ENCODE assay signal across 8 mouse cellular contexts in genomic region chr11:50290486-50291225, GRCm38 (mm10). TPM values are rescaled to one million over a fixed set of nuclear protein-coding genes. Genes with fewer than 3 reads are reported as not detected.
DNase-seq lines count a peak whose midpoint lies in the region; ATAC-seq and TF ChIP-seq lines count a peak whose summit lies in the region.

No protein-coding gene starts in this region.

- 16% methylated on average over 20 of the region's 20 CpGs for WGBS in heart, embryonic 13.5 days
- 12% methylated on average over 20 of the region's 20 CpGs for WGBS in bone marrow, adult 2 months
- 26% methylated on average over 20 of the region's 20 CpGs for WGBS in hindbrain, embryonic 12.5 days
- whole genome bisulfite sequencing in lung, postnatal 0 days = 8% methylated on average over 20 of the region's 20 CpGs

- TF ChIP-seq CTCF in bone marrow, adult 2 months (IDR thresholded peaks at IDR 0.05; ENCODE audit: control insufficient read depth, insufficient read depth, low read length) = no peak
- TF ChIP-seq CTCF in lung, postnatal 0 days (IDR thresholded peaks at IDR 0.05) = no peak

- no peaks in the 10 kb centered on the region for H3K9me3 ChIP-seq in heart, embryonic 13.5 days
- H3K9me3 ChIP-seq in hindbrain, embryonic 12.5 days (replicated peaks) = no peaks in the 10 kb centered on the region
- H3K9me3 ChIP-seq in lung, postnatal 0 days (ENCODE audit: low read length) = no peaks in the 10 kb centered on the region

- no peak for ATAC-seq in heart, embryonic 13.5 days (ENCODE audit: extremely low read depth, insufficient number of reproducible peaks, low FRiP score, low TSS enrichment)
- ATAC-seq in hindbrain, embryonic 12.5 days (ENCODE audit: low FRiP score) = no peak
- ATAC-seq in lung, postnatal 0 days = no peak

- no peak for TF ChIP-seq POLR2A in bone marrow, adult 2 months (IDR thresholded peaks at IDR 0.05; ENCODE audit: borderline replicate concordance, control insufficient read depth, low read depth, low read length)

- intact Hi-C loops in heart, postnatal 14 days (cut with DNase I) = loop anchor here (2.0 kb wide), 2 partner anchors 34 to 74 kb away; partner anchors contain the start of gene Canx

- DNase-seq in heart, postnatal 14 days = no peak
- DNase-seq in lung, postnatal 0 days (ENCODE audit: low spot score) = peak; percentile 83
- no peak for DNase-seq in frontal cortex, postnatal 25 days (ENCODE audit: low spot score in 2 of 2)
- no peak for DNase-seq in frontal cortex, postnatal 14 days (ENCODE audit: low spot score in 2 of 2)
- no peak for DNase-seq in spleen, adult 18-20 months

- no peak for TF ChIP-seq EP300 in lung, postnatal 0 days (IDR thresholded peaks at IDR 0.05)

- peak overlapping the region; percentile 98 for H3K4me3 ChIP-seq in heart, embryonic 13.5 days
- H3K4me3 ChIP-seq in bone marrow, adult 2 months (replicated peaks; ENCODE audit: control insufficient read depth, low read depth, low read length) = peak overlapping the region; percentile 89
- H3K4me3 ChIP-seq in hindbrain, embryonic 12.5 days = peak overlapping the region; percentile 97
- H3K4me3 ChIP-seq in lung, postnatal 0 days (ENCODE audit: low read depth, low read length) = peak overlapping the region; percentile 92

- H3K4me1 ChIP-seq in heart, embryonic 13.5 days = peaks cover 39% of the 10 kb centered on the region
- peaks cover 10% of the 10 kb centered on the region for H3K4me1 ChIP-seq in bone marrow, adult 2 months (ENCODE audit: control insufficient read depth, insufficient read depth, low read length)
- H3K4me1 ChIP-seq in hindbrain, embryonic 12.5 days = peaks cover 15% of the 10 kb centered on the region
- no peaks in the 10 kb centered on the region for H3K4me1 ChIP-seq in lung, postnatal 0 days (ENCODE audit: insufficient read depth, low read depth, low read length)

- peaks cover 57% of the 10 kb centered on the region for H3K36me3 ChIP-seq in heart, embryonic 13.5 days
- peaks cover 31% of the 10 kb centered on the region for H3K36me3 ChIP-seq in hindbrain, embryonic 12.5 days
- 0 out of 2 replicates have a peak, but pooled peaks cover 4% of the 10 kb centered on the region for H3K36me3 ChIP-seq in lung, postnatal 0 days (ENCODE audit: insufficient read depth, low read length)

- peak overlapping the region; percentile 76 for H3K4me2 ChIP-seq in heart, embryonic 13.5 days
- peak overlapping the region; percentile 82 for H3K4me2 ChIP-seq in hindbrain, embryonic 12.5 days (replicated peaks)
- H3K4me2 ChIP-seq in lung, postnatal 0 days (replicated peaks; ENCODE audit: low read depth, low read length) = peak overlapping the region; percentile 67

- H3K27ac ChIP-seq in heart, embryonic 13.5 days (replicated peaks) = peak overlapping the region; percentile 99
- H3K27ac ChIP-seq in bone marrow, adult 2 months (ENCODE audit: control insufficient read depth, insufficient read depth, low read depth, low read length, poor library complexity) = peak overlapping the region; percentile 99
- H3K27ac ChIP-seq in hindbrain, embryonic 12.5 days = peak overlapping the region; percentile 98; the same call in 1 of the 2 replicates
- H3K27ac ChIP-seq in lung, postnatal 0 days (ENCODE audit: low read length) = peak overlapping the region; percentile 97

- H3K27me3 ChIP-seq in heart, embryonic 13.5 days (replicated peaks) = no peaks in the 10 kb centered on the region
- H3K27me3 ChIP-seq in hindbrain, embryonic 12.5 days = no peaks in the 10 kb centered on the region
- H3K27me3 ChIP-seq in lung, postnatal 0 days (replicated peaks; ENCODE audit: insufficient read depth, low read length) = no peaks in the 10 kb centered on the region

- peak overlapping the region; percentile 99 for H3K9ac ChIP-seq in heart, embryonic 13.5 days
- H3K9ac ChIP-seq in hindbrain, embryonic 12.5 days = peak overlapping the region; percentile 98
- H3K9ac ChIP-seq in lung, postnatal 0 days (replicated peaks; ENCODE audit: low read depth) = peak overlapping the region; percentile 92

RNA-seq across cellular contexts. Expression of gene Maml1, which starts 1.5 kb away (rescaled TPM):
- polyA plus RNA-seq in heart, embryonic 13.5 days (2015; fragmentation: Nextera tagmentation; extraction: Ambion mirVana) = 2.5 and 2.7 TPM in 2 replicates
- 10 to 100 TPM; 14.7 to 17.8 TPM for total RNA-seq in heart, postnatal 14 days (2021)
- polyA plus RNA-seq in bone marrow, adult 2 months (2011; ENCODE audit: insufficient read depth, insufficient read length, low replicate concordance, missing spikeins) = 1.8 and 9.2 TPM in 2 replicates
- 7.6 and 8.1 TPM in 2 replicates for polyA plus RNA-seq in hindbrain, embryonic 12.5 days (2016; fragmentation: Nextera tagmentation; extraction: Ambion mirVana)
- polyA plus RNA-seq in lung, postnatal 0 days (2015; fragmentation: Nextera tagmentation; extraction: Ambion mirVana) = 5.2 and 6.2 TPM in 2 replicates

RNA-seq across cellular contexts. Expression of gene Canx, which starts 34.8 kb away (rescaled TPM):
- 262 and 285 TPM in 2 replicates for polyA plus RNA-seq in heart, embryonic 13.5 days (2015; fragmentation: Nextera tagmentation; extraction: Ambion mirVana)
- 100 to 1,000 TPM; 212 to 246 TPM for total RNA-seq in heart, postnatal 14 days (2021)
- 160 and 195 TPM in 2 replicates for polyA plus RNA-seq in bone marrow, adult 2 months (2011; ENCODE audit: insufficient read depth, insufficient read length, low replicate concordance, missing spikeins)
- polyA plus RNA-seq in hindbrain, embryonic 12.5 days (2016; fragmentation: Nextera tagmentation; extraction: Ambion mirVana) = 308 and 311 TPM in 2 replicates
- 168 and 186 TPM in 2 replicates for polyA plus RNA-seq in lung, postnatal 0 days (2015; fragmentation: Nextera tagmentation; extraction: Ambion mirVana)

RNA-seq across cellular contexts. Expression of gene Ltc4s, which starts 52.2 kb away (rescaled TPM):
- polyA plus RNA-seq in heart, embryonic 13.5 days (2015; fragmentation: Nextera tagmentation; extraction: Ambion mirVana) = 1.1 and 2.9 TPM in 2 replicates
- total RNA-seq in heart, postnatal 14 days (2021) = 1 to 10 TPM; 7.4 to 8.7 TPM
- polyA plus RNA-seq in bone marrow, adult 2 months (2011; ENCODE audit: insufficient read depth, insufficient read length, low replicate concordance, missing spikeins) = 3.9 and 6.7 TPM in 2 replicates
- polyA plus RNA-seq in hindbrain, embryonic 12.5 days (2016; fragmentation: Nextera tagmentation; extraction: Ambion mirVana) = 0.61 and 1.3 TPM in 2 replicates
- polyA plus RNA-seq in lung, postnatal 0 days (2015; fragmentation: Nextera tagmentation; extraction: Ambion mirVana) = 21.8 and 21.9 TPM in 2 replicates
